Comparison of ENCODE assay signal across 8 mouse cellular contexts in the genomic region with DNA sequence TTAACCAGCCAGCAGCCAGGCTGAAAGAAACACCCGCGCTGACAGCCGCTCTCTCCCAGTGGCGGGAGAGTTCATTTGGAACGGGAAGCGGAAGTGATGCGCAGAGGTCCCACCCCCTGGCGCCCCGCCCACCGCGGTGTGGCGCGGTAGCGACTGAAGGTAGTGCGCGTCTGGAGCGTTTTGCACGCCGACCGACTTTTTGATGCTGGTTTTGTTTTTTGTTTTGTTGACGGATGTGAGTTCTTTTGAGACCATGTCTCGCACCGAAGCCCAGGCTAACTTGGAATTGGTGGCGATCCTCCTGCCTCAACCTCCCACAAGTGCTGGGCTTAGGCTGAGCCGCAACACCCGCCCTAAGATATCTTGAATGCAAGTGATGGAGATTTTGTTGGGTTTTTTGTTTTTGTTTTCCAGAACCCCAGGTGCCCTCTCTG. TPM values are rescaled to one million over a fixed set of nuclear protein-coding genes. Genes with fewer than 3 reads are reported as not detected.
DNase-seq lines count a peak whose midpoint lies in the region; ATAC-seq and TF ChIP-seq lines count a peak whose summit lies in the region.

A gene (minus strand): TSS at position 88 of the 434 bp plus-strand sequence.

- peak; percentile 30; the same call in 1 of the 2 replicates for TF ChIP-seq CTCF in kidney, postnatal 0 days (IDR thresholded peaks at IDR 0.05; ENCODE audit: low read depth)

- peaks cover 40% of the 10 kb centered on the region for H3K36me3 ChIP-seq in erythroblast, embryonic 14.5 days (ENCODE audit: control insufficient read depth)
- H3K36me3 ChIP-seq in heart, embryonic 12.5 days = peaks cover 18% of the 10 kb centered on the region
- 0 out of 2 replicates have a peak, but pooled peaks cover 8% of the 10 kb centered on the region for H3K36me3 ChIP-seq in kidney, postnatal 0 days (ENCODE audit: insufficient read depth, low read length)
- H3K36me3 ChIP-seq in liver, embryonic 12.5 days = peaks cover 36% of the 10 kb centered on the region
- H3K36me3 ChIP-seq in splenic B cell, adult 2 months (ENCODE audit: control insufficient read depth, insufficient read depth, low read length, poor library complexity, severe bottlenecking) = no peaks in the 10 kb centered on the region

- H3K4me2 ChIP-seq in heart, embryonic 12.5 days = peak within 1 kb of the TSS; percentile 90
- H3K4me2 ChIP-seq in kidney, postnatal 0 days (ENCODE audit: low read length) = peak within 1 kb of the TSS; percentile 82
- peak within 1 kb of the TSS; percentile 93 for H3K4me2 ChIP-seq in liver, embryonic 12.5 days

- peak within 1 kb of the TSS; percentile 73 for H3K4me3 ChIP-seq in erythroblast, embryonic 14.5 days (replicated peaks)
- H3K4me3 ChIP-seq in heart, embryonic 12.5 days = peak within 1 kb of the TSS; percentile 75
- H3K4me3 ChIP-seq in kidney, postnatal 0 days (replicated peaks; ENCODE audit: low read depth, low read length) = peak within 1 kb of the TSS; percentile 62
- H3K4me3 ChIP-seq in liver, embryonic 12.5 days = peak within 1 kb of the TSS; percentile 80

- H3K27me3 ChIP-seq in erythroblast, embryonic 14.5 days (ENCODE audit: control insufficient read depth) = peaks cover 8% of the 10 kb centered on the region
- H3K27me3 ChIP-seq in heart, embryonic 12.5 days (replicated peaks) = no peaks in the 10 kb centered on the region
- no peaks in the 10 kb centered on the region for H3K27me3 ChIP-seq in kidney, postnatal 0 days (ENCODE audit: insufficient read depth, low read length)
- 0 out of 2 replicates have a peak, but pooled peaks cover 5% of the 10 kb centered on the region for H3K27me3 ChIP-seq in liver, embryonic 12.5 days (replicated peaks)
- no peaks in the 10 kb centered on the region for H3K27me3 ChIP-seq in splenic B cell, adult 2 months (ENCODE audit: control insufficient read depth, insufficient read depth, low read length, poor library complexity, severe bottlenecking)

- peak; percentile 92 for ATAC-seq in CD4-positive, CD25-positive, alpha-beta regulatory T cell, adult 4 months
- ATAC-seq in heart, embryonic 12.5 days (ENCODE audit: insufficient number of reproducible peaks, low FRiP score) = peak; percentile 90
- ATAC-seq in kidney, postnatal 0 days (replicated peaks; ENCODE audit: low FRiP score, low read depth) = peak; percentile 88
- ATAC-seq in liver, embryonic 12.5 days = peak; percentile 82

- peak within 1 kb of the TSS; percentile 65 for H3K27ac ChIP-seq in heart, embryonic 12.5 days (ENCODE audit: poor library complexity, severe bottlenecking)
- peak within 1 kb of the TSS; percentile 68 for H3K27ac ChIP-seq in kidney, postnatal 0 days
- H3K27ac ChIP-seq in liver, embryonic 12.5 days = peak within 1 kb of the TSS; percentile 91

- H3K9me3 ChIP-seq in erythroblast, embryonic 14.5 days (ENCODE audit: control insufficient read depth, low read length) = no peaks in the 10 kb centered on the region
- no peaks in the 10 kb centered on the region for H3K9me3 ChIP-seq in heart, embryonic 12.5 days (replicated peaks)
- H3K9me3 ChIP-seq in kidney, postnatal 0 days (replicated peaks; ENCODE audit: low read length) = no peaks in the 10 kb centered on the region
- no peaks in the 10 kb centered on the region for H3K9me3 ChIP-seq in liver, embryonic 12.5 days (replicated peaks)

- WGBS in heart, embryonic 12.5 days = under 1% methylated on average over 26 of the region's 26 CpGs
- 0% methylated on average over 26 of the region's 26 CpGs for WGBS in kidney, postnatal 0 days
- WGBS in liver, embryonic 12.5 days (ENCODE audit: insufficient replicate concordance) = under 1% methylated on average over 26 of the region's 26 CpGs

- H3K9ac ChIP-seq in heart, embryonic 12.5 days = peak within 1 kb of the TSS; percentile 79
- H3K9ac ChIP-seq in kidney, postnatal 0 days (ENCODE audit: low read depth, low read length) = peak within 1 kb of the TSS; percentile 60
- peak within 1 kb of the TSS; percentile 84 for H3K9ac ChIP-seq in liver, embryonic 12.5 days

- peak; percentile 74 for DNase-seq in brain, embryonic 18.5 days (ENCODE audit: low read depth, low spot score)
- peak; percentile 88 for DNase-seq in kidney, postnatal 0 days (ENCODE audit: low spot score)
- peak; percentile 94 for DNase-seq in naive thymus-derived CD4-positive, alpha-beta T cell, adult 2 months (ENCODE audit: low read depth)
- DNase-seq in splenic B cell, adult 2 months (ENCODE audit: low read depth, low spot score) = peak; percentile 89

- peaks cover 71% of the 10 kb centered on the region for H3K4me1 ChIP-seq in erythroblast, embryonic 14.5 days (ENCODE audit: control insufficient read depth)
- peaks cover 13% of the 10 kb centered on the region for H3K4me1 ChIP-seq in heart, embryonic 12.5 days (replicated peaks)
- H3K4me1 ChIP-seq in kidney, postnatal 0 days (replicated peaks; ENCODE audit: insufficient read depth, low read length) = no peaks in the 10 kb centered on the region
- H3K4me1 ChIP-seq in liver, embryonic 12.5 days = peaks cover 64% of the 10 kb centered on the region

RNA-seq across cellular contexts. Expression of the gene that starts here (rescaled TPM):
- polyA plus RNA-seq in CD4-positive, CD25-positive, alpha-beta regulatory T cell, adult 4 months (2017; shearing (Covaris generic)) = 10 to 100 TPM; 19.8 to 23.3 TPM
- polyA plus RNA-seq in erythroblast, embryonic 14.5 days (2012) = 0.91 and 1.5 TPM in 2 replicates
- polyA plus RNA-seq in heart, embryonic 12.5 days (2016; fragmentation: Nextera tagmentation; extraction: Ambion mirVana) = 20.9 and 22.3 TPM in 2 replicates
- 16.1 and 21.1 TPM in 2 replicates for polyA plus RNA-seq in kidney, postnatal 0 days (2015; fragmentation: Nextera tagmentation; extraction: Ambion mirVana)
- polyA plus RNA-seq in liver, embryonic 12.5 days (2016; fragmentation: Nextera tagmentation; extraction: Ambion mirVana) = 49.2 and 50.0 TPM in 2 replicates

Comparison
In these comparisons a context has a peak if more than half of its experiments do, and no peak if none do; other contexts are left out.
1. Peak in every context shown above with its lines: DNase-seq, ATAC-seq, H3K4me3 ChIP-seq and H3K27ac ChIP-seq.